Mouse (Mus musculus) G1E (cell line): ENCODE measurements around the gene Klhl32. TPM values are rescaled to one million over a fixed set of nuclear protein-coding genes. Genes with fewer than 3 reads are reported as not detected.
"Not testable (repeated sequence)": the region's sequence is repeated elsewhere in the genome, so short reads cannot be mapped to it uniquely, and the experiment has no call there.

Experiments used
- ATAC-seq: 2 replicates; pipeline ENCODE4 v1.8.0; 2016; ENCODE audit warnings: mild to moderate bottlenecking; ENCODE audit not compliant: insufficient number of reproducible peaks, poor library complexity, low FRiP score, severe bottlenecking; ENCODE audit errors: extremely low read depth
- DNase-seq: peaks from one replicate; pipeline ENCODE4 v3.0.0; 2012; ENCODE audit warnings: low spot score
- H3K27me3 ChIP-seq: 2 replicates; pipeline ENCODE4 v1.6.1; 2012; ENCODE audit warnings: mild to moderate bottlenecking, low read length, inconsistent platforms; ENCODE audit not compliant: insufficient read depth
- H3K36me3 ChIP-seq: replicated peaks from 2 replicates; pipeline ENCODE3; 2012; ENCODE audit warnings: mild to moderate bottlenecking, inconsistent platforms
- H3K4me1 ChIP-seq: 2 replicates; pipeline ENCODE4 v1.6.1; 2012; ENCODE audit warnings: low read depth, low read length, inconsistent platforms, mixed read lengths; ENCODE audit not compliant: insufficient read depth
- H3K4me3 ChIP-seq: 2 replicates; pipeline ENCODE4 v1.5.1; 2012; ENCODE audit warnings: low read depth, mild to moderate bottlenecking, inconsistent platforms, low read length, moderate library complexity, mixed read lengths
- H3K9me3 ChIP-seq: replicated peaks from 2 replicates; pipeline ENCODE4 v1.6.1; 2012; ENCODE audit warnings: inconsistent platforms
- CTCF ChIP-seq: IDR thresholded peaks from 2 replicates; pipeline ENCODE4 v1.5.1; 2012; ENCODE audit warnings: low read depth, low read length, inconsistent platforms, mixed read lengths
- GATA1 ChIP-seq: IDR thresholded peaks from 2 replicates; pipeline ENCODE4 v1.6.1; 2012; ENCODE audit warnings: borderline replicate concordance, low read length, inconsistent platforms, mixed read lengths
- GATA2 ChIP-seq: IDR thresholded peaks from 2 replicates; pipeline ENCODE4 v1.6.1; 2012; ENCODE audit warnings: low read depth, low read length, inconsistent platforms, borderline replicate concordance
- POLR2AphosphoS5 ChIP-seq: IDR thresholded peaks from 2 replicates; pipeline ENCODE4 v1.6.1; 2012; ENCODE audit warnings: low read depth, low read length, inconsistent platforms; ENCODE audit not compliant: insufficient replicate concordance
- TAL1 ChIP-seq: conservative IDR thresholded peaks from 2 replicates; pipeline ENCODE4 v1.6.1; 2012; ENCODE audit warnings: low read depth, low read length, inconsistent platforms, mixed read lengths
- polyA plus RNA-seq: library from polyadenylated mRNA; stranded (reverse); fragments of >175 nt; gene quantifications from 2 replicates; pipeline ENCODE4 v1.2.3, GENCODE M21; 2012
- total RNA-seq, 2 experiments: library from RNA; stranded (forward) in 1 of 2; stranded (reverse) in 1 of 2; fragments of 200-1000 nt in 1 of 2; fragments of >200 nt in 1 of 2; fragmentation: Nextera tagmentation in 1 of 2; gene quantifications; 2 replicates each; pipeline ENCODE4 v1.2.3; 2014 to 2017

The Klhl32 gene
- total and polyA plus RNA-seq, 3 experiments, result 0.02 to 0.05 TPM; not detected in 1

DNA sequence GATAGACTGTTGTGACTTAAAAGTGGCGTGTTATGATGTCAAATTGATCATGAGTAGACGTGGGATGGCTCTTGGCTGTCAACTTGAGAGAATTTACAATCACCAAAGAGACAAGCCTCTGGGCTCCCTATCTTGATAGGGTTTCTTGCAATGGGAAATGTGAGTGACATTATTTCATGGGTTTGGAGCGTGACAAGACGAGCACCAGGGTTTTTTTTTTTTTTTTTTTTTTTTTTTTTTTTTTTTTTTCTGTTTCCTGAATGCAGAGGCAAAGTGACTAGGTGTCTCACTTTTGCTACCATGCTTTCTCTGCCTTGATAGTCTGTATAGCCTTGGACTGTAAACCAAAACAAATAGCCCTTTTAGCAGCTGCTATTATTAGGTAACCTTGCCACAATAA lies 43.7 kb upstream of the Klhl32 start:
- DNase-seq, result no peak
- H3K9me3 ChIP-seq, result peaks cover 5% of the 10 kb centered on the region; the same call in 1 of the 2 replicates
- TF ChIP-seq POLR2AphosphoS5 (no peak), TAL1 (no peak), CTCF (no peak)
- H3K36me3 ChIP-seq, result no peaks in the 10 kb centered on the region
- H3K4me1 ChIP-seq, result peaks cover 5% of the 10 kb centered on the region
- H3K27me3 ChIP-seq, result peaks cover 5% of the 10 kb centered on the region; the same call in 1 of the 2 replicates
- no peak overlapping the region for H3K4me3 ChIP-seq
- ATAC-seq, result no peak

- not testable (repeated sequence) for H3K4me1 ChIP-seq, H3K27me3 ChIP-seq, H3K9me3 ChIP-seq, ATAC-seq, DNase-seq, H3K4me3 ChIP-seq, H3K36me3 ChIP-seq
Observed at GRCm38 (mm10) chr4:24892293-24892692, 41.4 kb upstream of the Klhl32 start.

DNA sequence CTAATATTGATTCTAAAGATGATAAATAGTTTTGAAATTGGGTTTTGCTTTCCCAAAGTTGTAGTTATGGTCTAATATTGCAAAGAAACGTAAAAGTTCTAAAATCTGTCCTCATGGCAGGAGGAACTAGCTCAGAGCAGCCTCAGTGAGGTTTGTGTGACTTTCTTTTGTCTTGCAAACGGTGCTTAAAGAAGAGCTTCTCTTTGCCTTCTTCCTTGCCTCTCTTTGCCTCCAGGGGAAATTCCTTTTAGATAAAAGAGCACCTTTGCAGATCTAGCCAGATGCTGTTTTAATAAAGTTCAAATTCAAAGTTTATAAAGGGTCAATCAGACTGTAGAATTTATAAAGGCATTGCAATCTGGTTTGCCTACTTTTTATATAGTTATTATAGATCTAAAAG lies 38.5 kb upstream of the Klhl32 start:
- DNase-seq, H3K4me3 ChIP-seq, H3K27me3 ChIP-seq, H3K36me3 ChIP-seq, H3K4me1 ChIP-seq, H3K9me3 ChIP-seq, ATAC-seq: not testable (repeated sequence)

DNA sequence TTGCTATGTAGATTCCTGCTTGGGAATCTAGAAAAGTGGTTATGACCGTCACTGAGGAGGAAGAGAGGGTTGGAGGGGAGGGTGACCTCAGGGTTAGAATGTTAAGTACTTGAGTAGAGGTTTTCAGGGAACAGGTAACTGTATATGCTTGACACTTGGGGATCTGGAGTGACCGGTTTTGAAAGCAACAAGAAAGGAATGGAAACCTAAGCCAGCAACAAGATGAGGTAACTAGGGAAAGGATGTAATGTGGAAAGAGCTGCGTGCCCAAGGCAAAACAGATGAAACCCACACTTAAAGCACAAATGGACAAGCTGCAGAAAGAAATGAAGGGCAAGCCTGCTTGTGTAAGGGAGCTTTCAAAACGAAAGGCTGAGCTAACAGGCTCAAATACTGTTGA lies 18.3 kb upstream of the Klhl32 start:
- TF ChIP-seq POLR2AphosphoS5 (no peak), TAL1 (no peak), CTCF (no peak), GATA2 (no peak), GATA1 (no peak)
- H3K4me1 ChIP-seq, result peaks cover 2% of the 10 kb centered on the region; the same call in 1 of the 2 replicates
- H3K27me3 ChIP-seq, result 0 out of 2 replicates have a peak, but pooled peaks cover 3% of the 10 kb centered on the region
- H3K4me3 ChIP-seq, result no peak overlapping the region
- no peaks in the 10 kb centered on the region for H3K36me3 ChIP-seq
- ATAC-seq (no peak), DNase-seq (no peak)
- no peaks in the 10 kb centered on the region for H3K9me3 ChIP-seq

GRCm38 (mm10) chr4:24865691-24866090 lies 14.8 kb upstream of the Klhl32 start:
- no peaks in the 10 kb centered on the region for H3K36me3 ChIP-seq
- ATAC-seq (no peak), DNase-seq (no peak)
- H3K4me3 ChIP-seq, result no peak overlapping the region
- H3K4me1 ChIP-seq, result peaks cover 2% of the 10 kb centered on the region; the same call in 1 of the 2 replicates
- H3K9me3 ChIP-seq, result no peaks in the 10 kb centered on the region
- H3K27me3 ChIP-seq, result 0 out of 2 replicates have a peak, but pooled peaks cover 3% of the 10 kb centered on the region
- no peak for TF ChIP-seq CTCF
- no peak for TF ChIP-seq TAL1
- no peak for TF ChIP-seq GATA1
- no peak for TF ChIP-seq POLR2AphosphoS5
- no peak for TF ChIP-seq GATA2

DNA sequence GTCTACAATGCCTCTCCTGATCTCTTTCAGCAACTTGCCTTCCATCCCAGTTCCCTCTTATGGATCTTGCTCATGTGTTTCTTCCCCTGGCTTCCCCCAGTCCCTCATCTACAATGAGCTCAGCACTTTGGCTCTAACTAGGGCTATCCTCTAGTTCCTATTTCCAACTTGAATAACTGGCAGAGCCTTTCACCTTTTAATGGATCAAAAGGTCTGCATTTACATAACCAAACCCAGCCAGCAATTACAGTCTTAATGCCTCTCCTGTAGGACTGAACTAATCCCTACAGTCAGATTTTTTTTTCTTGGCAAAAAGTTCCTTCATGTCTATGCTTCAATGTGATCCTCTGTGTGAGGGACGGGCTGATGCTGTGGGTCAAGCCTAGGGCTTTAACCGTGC lies 3.5 kb downstream of the Klhl32 start:
- ATAC-seq, result no peak
- no peaks in the 10 kb centered on the region for H3K36me3 ChIP-seq
- no peak for TF ChIP-seq CTCF
- no peak for TF ChIP-seq TAL1
- no peak for TF ChIP-seq GATA1
- TF ChIP-seq GATA2, result no peak
- no peak for TF ChIP-seq POLR2AphosphoS5

DNA sequence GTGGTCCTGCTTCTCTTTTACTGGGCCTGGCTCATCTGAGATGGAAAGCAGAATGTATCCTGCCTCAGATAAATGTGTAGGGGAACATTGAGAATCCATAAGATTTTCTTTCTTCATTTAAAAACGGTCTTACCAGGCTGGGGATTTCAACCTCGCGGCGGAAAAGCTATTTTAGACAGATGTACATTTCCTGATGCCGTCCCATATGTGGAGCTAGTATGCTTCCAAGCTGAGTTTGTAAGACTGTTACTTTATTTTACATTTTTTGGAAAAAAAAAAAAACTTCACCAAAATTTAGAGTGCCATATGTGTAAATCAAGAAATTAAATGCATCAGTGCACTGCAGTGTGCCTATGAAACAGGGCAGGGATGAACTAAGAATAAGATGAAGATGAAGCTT lies 5.4 kb downstream of the Klhl32 start:
- TF ChIP-seq GATA2 (no peak), CTCF (no peak), GATA1 (no peak), TAL1 (no peak), POLR2AphosphoS5 (no peak)
- no peaks in the 10 kb centered on the region for H3K4me1 ChIP-seq
- H3K9me3 ChIP-seq, result no peaks in the 10 kb centered on the region
- H3K27me3 ChIP-seq, result peaks cover 3% of the 10 kb centered on the region; the same call in 1 of the 2 replicates
- H3K4me3 ChIP-seq, result no peak overlapping the region
- ATAC-seq (no peak), DNase-seq (no peak)
- no peaks in the 10 kb centered on the region for H3K36me3 ChIP-seq

More for the DNA sequence above, 3.5 kb downstream of the Klhl32 start:
- no peak for DNase-seq
- H3K9me3 ChIP-seq, result no peaks in the 10 kb centered on the region
- peaks cover 7% of the 10 kb centered on the region; the same call in 1 of the 2 replicates for H3K27me3 ChIP-seq
- no peaks in the 10 kb centered on the region for H3K4me1 ChIP-seq
- H3K4me3 ChIP-seq, result no peak overlapping the region
